Mouse (Mus musculus) liver, embryonic 13.5 days (tissue): Measurements from ENCODE around the gene Tmcc3. TPM values are rescaled to one million over a fixed set of nuclear protein-coding genes. Genes with fewer than 3 reads are reported as not detected.

Source experiments
- ATAC-seq: fragments of 200-750 bp; cut with Nextera tagmentation; 2 replicates; pipeline ENCODE4 v1.8.0; 2017; ENCODE audit warnings: low read depth, mild to moderate bottlenecking, moderate number of reproducible peaks, moderate library complexity
- DNase-seq: peaks from one replicate; pipeline ENCODE4 v3.0.0; 2022
- H3K27ac ChIP-seq: fragments of 300-500 bp; sonication (generic); 2 replicates; pipeline ENCODE4 v1.5.1; 2015; ENCODE audit warnings: moderate library complexity, mild to moderate bottlenecking, inconsistent platforms
- H3K27me3 ChIP-seq: fragments of 300-500 bp; sonication (generic); 2 replicates; pipeline ENCODE4 v1.6.1; 2015; ENCODE audit warnings: mild to moderate bottlenecking, inconsistent platforms
- H3K36me3 ChIP-seq: fragments of 300-500 bp; sonication (generic); 2 replicates; pipeline ENCODE4 v1.6.1; 2015; ENCODE audit warnings: mild to moderate bottlenecking, inconsistent platforms
- H3K4me1 ChIP-seq: fragments of 300-500 bp; sonication (generic); replicated peaks from 2 replicates; pipeline ENCODE4 v1.6.1; 2015; ENCODE audit warnings: inconsistent platforms
- H3K4me2 ChIP-seq: fragments of 300-500 bp; sonication (generic); 2 replicates; pipeline ENCODE4 v1.6.1; 2015; ENCODE audit warnings: inconsistent platforms, mild to moderate bottlenecking, moderate library complexity
- H3K4me3 ChIP-seq: fragments of 300-500 bp; sonication (generic); replicated peaks from 2 replicates; pipeline ENCODE4 v1.5.1; 2015; ENCODE audit warnings: mild to moderate bottlenecking, inconsistent platforms
- H3K9ac ChIP-seq: fragments of 300-500 bp; sonication (generic); 2 replicates; pipeline ENCODE4 v1.6.1; 2015; ENCODE audit warnings: mild to moderate bottlenecking, inconsistent platforms
- H3K9me3 ChIP-seq: fragments of 300-500 bp; sonication (generic); replicated peaks from 2 replicates; pipeline ENCODE4 v1.6.1; 2016; ENCODE audit warnings: inconsistent platforms
- WGBS: fragments of 180-500 bp; shearing (Covaris S2); methylation state at CpG from one replicate; pipeline ENCODE4 v1.1.7; 2015; ENCODE audit not compliant: insufficient replicate concordance; 5-methylcytosine and 5-hydroxymethylcytosine counted together
- polyA plus RNA-seq: library from polyadenylated mRNA; unstranded; fragments of >200 nt; fragmentation: Nextera tagmentation; extraction: Ambion mirVana; gene quantifications from 2 replicates; pipeline ENCODE4 v1.2.1, GENCODE M21; 2015

Gene Tmcc3
- polyA plus RNA-seq, 1 experiment from 2014 or later = 2.6 TPM

DNA sequence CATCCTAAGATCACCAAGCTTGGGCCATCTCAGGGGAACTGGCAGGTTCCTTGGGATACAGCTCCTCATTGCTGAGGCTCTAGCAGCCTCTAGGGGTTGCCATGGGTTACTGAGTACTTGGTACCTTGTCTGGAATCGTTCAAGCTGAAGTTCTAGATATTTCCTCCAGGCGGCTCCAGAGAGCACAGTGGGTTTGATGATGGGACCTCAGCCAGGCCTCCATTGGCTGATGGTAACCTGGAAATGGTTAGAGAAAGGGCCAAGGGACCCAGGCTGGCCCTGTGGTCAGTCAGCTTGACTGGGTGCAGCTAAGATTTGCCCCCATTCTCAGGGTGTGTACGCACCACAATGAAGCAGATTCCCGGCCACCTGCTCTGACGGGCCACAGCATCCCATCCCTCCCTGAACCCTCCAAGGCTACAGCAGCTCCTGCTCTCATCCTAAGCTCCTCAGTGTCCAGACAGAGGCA lies 297.6 kb downstream of the Tmcc3 start:
- H3K27me3 ChIP-seq = no peaks in the 10 kb centered on the region
- H3K27ac ChIP-seq = no peak overlapping the region
- H3K9me3 ChIP-seq = no peaks in the 10 kb centered on the region
- peak; percentile 10 for DNase-seq
- WGBS = 46% methylated on average over 5 of the region's 5 CpGs
- H3K9ac ChIP-seq = no peak overlapping the region
- no peak overlapping the region for H3K4me2 ChIP-seq
- H3K4me3 ChIP-seq = no peak overlapping the region
- H3K4me1 ChIP-seq = no peaks in the 10 kb centered on the region
- ATAC-seq = peak; percentile 36; the same call in 1 of the 2 replicates
- H3K36me3 ChIP-seq = no peaks in the 10 kb centered on the region

- Histone ChIP-seq H3K27me3 (no peaks in the 10 kb centered on the region), H3K36me3 (no peaks in the 10 kb centered on the region), H3K4me3 (no peak overlapping the region), H3K27ac (no peak overlapping the region), H3K9ac (no peak overlapping the region), H3K9me3 (no peaks in the 10 kb centered on the region), H3K4me1 (no peaks in the 10 kb centered on the region), H3K4me2 (no peak overlapping the region)
- 58% methylated on average over 13 of the region's 13 CpGs for WGBS
- no peak for DNase-seq
- no peak for ATAC-seq
Measured at GRCm38 (mm10) chr10:94611228-94611968, 299.6 kb downstream of the Tmcc3 start.

GRCm38 (mm10) chr10:94611969-94612440 lies 300.3 kb downstream of the Tmcc3 start:
- Histone ChIP-seq H3K36me3 (no peaks in the 10 kb centered on the region), H3K27ac (no peak overlapping the region), H3K27me3 (no peaks in the 10 kb centered on the region), H3K9ac (no peak overlapping the region), H3K4me3 (no peak overlapping the region), H3K4me1 (no peaks in the 10 kb centered on the region), H3K4me2 (no peak overlapping the region), H3K9me3 (no peaks in the 10 kb centered on the region)
- WGBS = 73% methylated on average over 4 of the region's 4 CpGs
- DNase-seq = no peak
- no peak for ATAC-seq

DNA sequence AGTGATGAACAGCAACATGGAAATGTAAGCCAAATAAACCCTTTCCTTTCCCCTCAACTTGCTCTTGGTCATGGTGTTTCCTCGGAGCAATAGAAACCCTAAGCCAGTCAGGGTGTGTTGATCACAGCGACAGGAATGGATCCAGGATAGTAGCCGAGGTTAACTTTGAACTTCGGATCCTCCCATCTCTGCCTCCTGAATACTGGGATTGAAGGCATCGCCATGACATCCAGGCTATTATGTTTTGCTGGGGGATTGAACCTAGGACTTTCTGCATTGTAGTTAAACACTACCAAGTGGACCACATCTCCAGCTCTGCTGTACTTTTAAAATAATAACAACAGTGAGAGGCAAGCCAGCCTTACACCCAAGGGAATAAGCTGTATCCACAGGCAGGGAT lies 307.8 kb downstream of the Tmcc3 start:
- no peak overlapping the region for H3K27ac ChIP-seq
- H3K9ac ChIP-seq = no peak overlapping the region
- H3K4me2 ChIP-seq = no peak overlapping the region
- H3K27me3 ChIP-seq = peaks cover 30% of the 10 kb centered on the region
- no peak for DNase-seq
- no peaks in the 10 kb centered on the region for H3K36me3 ChIP-seq
- H3K4me1 ChIP-seq = no peaks in the 10 kb centered on the region
- no peaks in the 10 kb centered on the region for H3K9me3 ChIP-seq
- ATAC-seq = no peak
- no peak overlapping the region for H3K4me3 ChIP-seq
- 69% methylated on average over 5 of the region's 5 CpGs for WGBS

- ATAC-seq = no peak
- WGBS = 51% methylated on average over 6 of the region's 6 CpGs
Measured at GRCm38 (mm10) chr10:94620561-94620960, 308.8 kb downstream of the Tmcc3 start.

DNA sequence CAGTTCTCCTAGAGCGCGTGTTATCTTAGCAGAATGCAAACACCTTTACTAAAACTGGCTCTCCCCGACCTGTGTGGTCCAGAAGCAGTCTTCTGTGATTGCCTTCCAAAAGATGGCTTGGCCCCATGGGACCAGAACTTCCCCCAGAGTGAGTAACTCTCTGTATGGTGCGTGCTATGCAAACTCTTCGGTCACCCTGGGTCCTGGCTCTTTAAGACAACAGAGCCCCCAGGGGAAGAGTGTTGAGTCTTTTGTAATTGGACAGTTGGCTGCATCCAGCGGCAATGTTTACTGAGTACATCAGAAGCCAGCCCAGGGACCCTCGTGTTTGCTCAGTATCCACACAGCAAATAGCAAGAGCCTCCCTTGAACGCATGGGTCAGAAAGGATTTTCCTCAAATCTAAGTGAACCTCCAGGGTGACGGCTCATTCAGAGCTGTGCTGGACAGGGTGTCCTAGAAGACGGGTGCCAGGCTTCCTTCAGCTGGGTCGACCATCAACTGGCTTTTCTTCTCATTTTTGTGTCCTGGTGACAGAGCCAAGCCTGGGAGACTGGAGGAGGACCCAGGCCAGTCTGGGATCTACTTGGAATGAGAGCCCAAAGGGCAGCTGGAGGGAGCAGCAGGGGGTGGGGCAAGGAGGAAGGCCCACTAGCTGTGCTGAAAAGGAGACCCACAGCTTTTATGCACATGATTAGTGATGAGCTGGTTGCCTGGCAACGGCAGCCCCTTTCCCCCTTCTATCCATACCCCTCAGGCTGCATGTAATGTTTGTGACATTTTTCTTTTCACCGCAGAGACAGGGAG lies 309.9 kb downstream of the Tmcc3 start:
- no peak for ATAC-seq
- Histone ChIP-seq H3K9ac (no peak overlapping the region), H3K27me3 (peaks cover 30% of the 10 kb centered on the region), H3K9me3 (no peaks in the 10 kb centered on the region), H3K4me3 (no peak overlapping the region), H3K4me1 (no peaks in the 10 kb centered on the region), H3K27ac (no peak overlapping the region), H3K4me2 (no peak overlapping the region), H3K36me3 (no peaks in the 10 kb centered on the region)
- WGBS = 18% methylated on average over 13 of the region's 13 CpGs
- no peak for DNase-seq

More at GRCm38 (mm10) chr10:94620561-94620960, 308.8 kb downstream of the Tmcc3 start:
- no peak overlapping the region for H3K4me3 ChIP-seq
- no peak overlapping the region for H3K4me2 ChIP-seq
- no peak overlapping the region for H3K27ac ChIP-seq
- no peaks in the 10 kb centered on the region for H3K4me1 ChIP-seq
- H3K27me3 ChIP-seq = peaks cover 30% of the 10 kb centered on the region
- H3K9me3 ChIP-seq = no peaks in the 10 kb centered on the region
- no peak overlapping the region for H3K9ac ChIP-seq
- DNase-seq = no peak
- no peaks in the 10 kb centered on the region for H3K36me3 ChIP-seq

DNA sequence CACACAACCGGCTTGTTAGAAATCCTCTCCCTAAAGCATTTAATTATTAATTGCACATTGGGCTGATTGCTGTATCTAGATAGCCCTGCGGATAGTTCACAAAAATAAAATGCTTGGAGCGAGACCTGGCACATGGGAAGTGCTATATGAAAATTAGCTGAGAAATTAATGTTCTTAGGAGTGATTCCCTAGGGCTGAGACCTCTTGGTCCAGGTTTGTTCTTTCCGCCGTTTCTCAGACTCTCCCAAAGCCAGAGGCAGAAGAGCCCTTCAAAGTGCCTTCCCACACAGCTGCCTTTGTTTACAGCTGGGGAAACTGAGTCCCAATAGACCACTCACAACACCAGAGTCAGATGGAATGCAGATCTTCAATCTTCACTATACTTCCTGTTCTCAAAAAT lies 310.5 kb downstream of the Tmcc3 start:
- Histone ChIP-seq H3K4me2 (no peak overlapping the region), H3K36me3 (no peaks in the 10 kb centered on the region), H3K9ac (no peak overlapping the region), H3K27ac (no peak overlapping the region), H3K4me3 (no peak overlapping the region), H3K4me1 (no peaks in the 10 kb centered on the region), H3K27me3 (peaks cover 30% of the 10 kb centered on the region), H3K9me3 (no peaks in the 10 kb centered on the region)
- WGBS = 49% methylated on average over 5 of the region's 5 CpGs
- DNase-seq = no peak
- no peak for ATAC-seq

GRCm38 (mm10) chr10:94622828-94623227 lies 311.1 kb downstream of the Tmcc3 start:
- Histone ChIP-seq H3K36me3 (no peaks in the 10 kb centered on the region), H3K4me2 (no peak overlapping the region), H3K9ac (no peak overlapping the region), H3K9me3 (no peaks in the 10 kb centered on the region), H3K27ac (no peak overlapping the region), H3K4me3 (no peak overlapping the region), H3K4me1 (no peaks in the 10 kb centered on the region), H3K27me3 (peaks cover 30% of the 10 kb centered on the region)
- ATAC-seq (no peak), DNase-seq (no peak)
- WGBS = 39% methylated on average over 9 of the region's 9 CpGs

DNA sequence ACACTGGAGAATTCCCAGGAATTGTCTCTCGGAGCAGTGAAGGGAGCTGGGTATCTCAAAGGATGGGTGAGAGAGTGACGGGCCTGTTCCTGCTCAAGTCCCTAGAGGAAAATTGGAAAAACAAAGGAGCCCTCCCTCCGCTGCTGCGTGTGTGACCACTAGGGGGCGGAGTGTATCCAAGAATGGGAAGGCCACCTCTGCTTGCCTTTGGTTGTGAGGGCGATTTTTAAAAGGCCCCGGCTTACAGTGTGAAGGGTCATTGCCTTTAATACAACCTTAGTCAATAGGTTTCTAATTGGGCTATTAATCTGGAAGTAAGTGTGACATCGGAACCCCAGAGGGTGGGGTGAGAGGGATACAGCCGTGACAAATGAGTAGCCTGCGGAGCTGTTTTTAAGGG lies 311.9 kb downstream of the Tmcc3 start:
- Histone ChIP-seq H3K36me3 (no peaks in the 10 kb centered on the region), H3K9me3 (no peaks in the 10 kb centered on the region), H3K4me3 (no peak overlapping the region), H3K27ac (no peak overlapping the region), H3K4me1 (no peaks in the 10 kb centered on the region), H3K9ac (no peak overlapping the region), H3K27me3 (peaks cover 30% of the 10 kb centered on the region), H3K4me2 (no peak overlapping the region)
- no peak for ATAC-seq
- WGBS = 17% methylated on average over 10 of the region's 10 CpGs
- peak; percentile 44 for DNase-seq

DNA sequence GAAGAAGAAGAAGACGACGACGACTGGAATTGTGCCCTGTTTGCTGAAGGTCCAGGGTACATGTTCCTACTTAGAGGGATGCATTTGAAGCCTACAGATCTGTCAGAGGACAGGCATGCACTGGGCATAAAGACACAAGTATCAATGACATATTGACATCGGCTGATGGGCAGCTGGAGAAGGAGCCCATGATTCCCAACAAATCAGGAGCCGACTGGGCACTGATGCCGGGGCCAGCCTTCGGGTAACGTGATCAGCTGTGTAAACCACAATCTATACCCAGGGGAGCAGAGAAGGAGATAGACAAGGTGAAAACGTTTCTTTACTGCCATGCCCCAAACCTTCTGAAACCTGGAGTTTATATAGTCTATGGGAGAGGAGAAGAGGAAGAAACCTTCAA lies 313.3 kb downstream of the Tmcc3 start:
- ATAC-seq = no peak
- no peak overlapping the region for H3K9ac ChIP-seq
- 69% methylated on average over 9 of the region's 9 CpGs for WGBS
- H3K4me2 ChIP-seq = no peak overlapping the region
- H3K4me1 ChIP-seq = no peaks in the 10 kb centered on the region
- no peaks in the 10 kb centered on the region for H3K9me3 ChIP-seq
- H3K36me3 ChIP-seq = no peaks in the 10 kb centered on the region
- no peak for DNase-seq
- no peak overlapping the region for H3K4me3 ChIP-seq
- no peak overlapping the region for H3K27ac ChIP-seq
- H3K27me3 ChIP-seq = peaks cover 29% of the 10 kb centered on the region

- ATAC-seq = no peak
- WGBS = 69% methylated on average over 8 of the region's 8 CpGs
- H3K36me3 ChIP-seq = no peaks in the 10 kb centered on the region
- DNase-seq = no peak
- no peak overlapping the region for H3K9ac ChIP-seq
- H3K4me3 ChIP-seq = no peak overlapping the region
- no peaks in the 10 kb centered on the region for H3K9me3 ChIP-seq
- H3K27me3 ChIP-seq = peaks cover 23% of the 10 kb centered on the region
- H3K27ac ChIP-seq = no peak overlapping the region
- no peak overlapping the region for H3K4me2 ChIP-seq
- H3K4me1 ChIP-seq = no peaks in the 10 kb centered on the region
Measured at GRCm38 (mm10) chr10:94625606-94626005, 313.9 kb downstream of the Tmcc3 start.
